Mouse (Mus musculus) thymus, adult 2 months (tissue): ENCODE results near the gene Susd1. TPM values are rescaled to one million over a fixed set of nuclear protein-coding genes. Genes with fewer than 3 reads are reported as not detected.

Source experiments
- DNase-seq: peaks from one replicate; pipeline ENCODE4 v3.0.0; 2021
- H3K27ac ChIP-seq: fragments of 200-500 bp; 2 replicates; pipeline ENCODE4 v1.5.1; 2012; ENCODE audit warnings: low read length, control low read depth; ENCODE audit not compliant: control insufficient read depth, insufficient read depth
- H3K27me3 ChIP-seq: fragments of 200-500 bp; 2 replicates; pipeline ENCODE4 v1.6.1; 2012; ENCODE audit warnings: mild to moderate bottlenecking, low read length, moderate library complexity, mixed read lengths; ENCODE audit not compliant: control insufficient read depth, insufficient read depth
- H3K36me3 ChIP-seq: fragments of 200-500 bp; 2 replicates; pipeline ENCODE4 v1.6.1; 2012; ENCODE audit warnings: mild to moderate bottlenecking, low read length, moderate library complexity; ENCODE audit not compliant: control insufficient read depth, insufficient read depth
- H3K4me1 ChIP-seq: fragments of 200-500 bp; replicated peaks from 2 replicates; pipeline ENCODE4 v1.6.1; 2012; ENCODE audit warnings: low read length; ENCODE audit not compliant: control insufficient read depth, insufficient read depth
- H3K4me3 ChIP-seq: fragments of 200-500 bp; 2 replicates; pipeline ENCODE4 v1.5.1; 2012; ENCODE audit warnings: mild to moderate bottlenecking, low read length, control low read depth, moderate library complexity; ENCODE audit not compliant: control insufficient read depth, insufficient read depth
- CTCF ChIP-seq: fragments of 200-500 bp; IDR thresholded peaks from 2 replicates; pipeline ENCODE4 v1.5.1; 2012; ENCODE audit warnings: mild to moderate bottlenecking, control low read depth, low read length, moderate library complexity, borderline replicate concordance; ENCODE audit not compliant: control insufficient read depth, poor library complexity, insufficient read depth; ENCODE audit errors: extremely low read depth
- POLR2A ChIP-seq: fragments of 200-500 bp; IDR thresholded peaks from 2 replicates; pipeline ENCODE4 v1.6.1; 2012; ENCODE audit warnings: mild to moderate bottlenecking, low read length, control low read depth, moderate library complexity; ENCODE audit not compliant: control insufficient read depth, poor library complexity, insufficient read depth; ENCODE audit errors: extremely low read depth
- WGBS: fragments of 180-500 bp; shearing (Covaris S2); methylation state at CpG from one replicate; pipeline ENCODE4 v1.1.7; 2018; 5-methylcytosine and 5-hydroxymethylcytosine counted together
- polyA plus RNA-seq: library from polyadenylated mRNA; depleted of rRNA; stranded (reverse); fragments of >200 nt; gene quantifications from 2 replicates; pipeline ENCODE4 v1.2.3, GENCODE M21; 2012

The Susd1 gene
- polyA plus RNA-seq, 1 experiment = 22.0 TPM

DNA sequence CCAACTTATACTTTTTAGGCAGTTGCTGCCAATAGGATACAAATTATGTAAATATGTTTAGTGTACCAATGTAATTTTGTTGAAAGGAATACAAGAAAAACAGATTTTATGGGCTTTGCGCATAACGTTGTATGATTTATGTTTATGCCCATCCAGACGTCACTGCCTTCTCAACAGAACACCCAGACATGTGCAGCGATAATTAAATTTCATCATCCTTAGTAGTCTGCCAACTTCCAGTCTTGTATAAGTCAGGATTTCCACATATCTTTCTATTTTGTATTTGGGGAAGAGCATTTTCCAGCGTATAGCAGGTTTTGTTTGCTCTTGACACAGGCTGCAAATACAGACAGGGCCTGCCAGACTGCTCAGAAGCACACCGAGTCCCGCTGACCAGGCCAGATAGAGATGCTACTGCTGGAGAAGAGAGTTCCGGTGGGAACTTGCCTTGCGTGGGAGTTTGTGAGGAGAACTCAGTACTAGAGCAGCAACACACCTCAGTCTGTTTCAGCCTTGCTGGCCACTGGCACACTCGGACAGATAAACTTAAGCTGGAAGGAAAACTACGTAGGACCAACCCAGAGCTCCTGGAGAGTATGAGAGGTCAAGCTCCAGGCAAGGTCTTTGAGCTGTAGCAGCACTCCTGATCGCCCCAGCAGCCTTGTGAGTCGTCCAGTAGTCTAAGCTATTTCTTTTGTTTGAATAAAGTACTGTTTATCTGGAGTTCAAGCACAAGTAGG is 21.0 kb upstream of the Susd1 start:
- H3K27ac ChIP-seq = no peak overlapping the region

DNA sequence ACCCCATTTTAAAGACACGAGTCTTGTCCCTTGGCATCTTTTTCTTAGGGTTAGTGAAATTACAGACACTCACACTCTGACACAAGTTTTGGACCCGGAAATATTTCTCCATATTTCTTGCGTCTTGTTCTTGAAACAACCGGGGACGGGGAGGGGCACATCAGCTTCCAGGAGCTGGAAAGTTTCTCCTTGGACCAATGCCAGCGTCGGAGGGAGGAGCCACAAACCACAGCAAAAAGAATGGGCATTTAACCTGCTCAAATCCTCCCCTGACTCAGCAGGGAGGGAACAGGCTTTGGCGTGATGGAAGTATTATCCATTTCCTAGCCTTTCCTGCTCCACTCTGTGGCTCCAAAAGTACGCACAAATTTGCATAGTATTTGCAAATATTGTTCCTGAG is 19.5 kb upstream of the Susd1 start:
- Histone ChIP-seq H3K4me1 (0 out of 2 replicates have a peak, but pooled peaks cover 2% of the 10 kb centered on the region), H3K27ac (no peak overlapping the region), H3K4me3 (no peak overlapping the region), H3K36me3 (no peaks in the 10 kb centered on the region), H3K27me3 (no peaks in the 10 kb centered on the region)
- no peak for DNase-seq
- WGBS = 46% methylated on average over 9 of the region's 9 CpGs
- no peak for TF ChIP-seq CTCF
- TF ChIP-seq POLR2A = no peak

More for the DNA sequence above, 21.0 kb upstream of the Susd1 start:
- no peak overlapping the region for H3K4me3 ChIP-seq
- H3K36me3 ChIP-seq = no peaks in the 10 kb centered on the region
- no peak for DNase-seq
- WGBS = 96% methylated on average over 13 of the region's 13 CpGs
- 0 out of 2 replicates have a peak, but pooled peaks cover 2% of the 10 kb centered on the region for H3K4me1 ChIP-seq
- no peak for TF ChIP-seq POLR2A
- no peak for TF ChIP-seq CTCF
- H3K27me3 ChIP-seq = no peaks in the 10 kb centered on the region

DNA sequence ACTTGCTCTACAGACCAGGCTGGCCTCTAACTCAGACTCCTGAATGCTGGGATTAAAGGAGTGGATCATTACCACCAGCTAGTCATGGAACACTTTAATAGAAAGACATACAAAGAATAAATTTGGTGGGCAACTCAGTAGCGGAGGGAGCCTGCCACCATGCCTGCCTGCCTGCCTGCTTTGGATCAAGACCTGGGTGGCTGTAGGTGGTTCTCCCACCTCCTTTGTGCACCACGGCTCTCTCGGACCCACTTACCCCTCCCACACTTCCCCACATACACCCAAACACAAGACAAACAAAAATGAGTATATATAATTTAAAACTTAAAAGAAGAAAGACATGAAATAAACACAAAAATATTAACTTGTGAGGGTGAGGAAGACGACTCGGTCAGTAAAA is 18.7 kb upstream of the Susd1 start:
- no peak overlapping the region for H3K4me3 ChIP-seq
- 96% methylated on average over 5 of the region's 5 CpGs for WGBS
- no peak for TF ChIP-seq CTCF
- no peak for TF ChIP-seq POLR2A
- DNase-seq = no peak
- no peaks in the 10 kb centered on the region for H3K27me3 ChIP-seq
- H3K27ac ChIP-seq = no peak overlapping the region
- 0 out of 2 replicates have a peak, but pooled peaks cover 2% of the 10 kb centered on the region for H3K4me1 ChIP-seq
- no peaks in the 10 kb centered on the region for H3K36me3 ChIP-seq

DNA sequence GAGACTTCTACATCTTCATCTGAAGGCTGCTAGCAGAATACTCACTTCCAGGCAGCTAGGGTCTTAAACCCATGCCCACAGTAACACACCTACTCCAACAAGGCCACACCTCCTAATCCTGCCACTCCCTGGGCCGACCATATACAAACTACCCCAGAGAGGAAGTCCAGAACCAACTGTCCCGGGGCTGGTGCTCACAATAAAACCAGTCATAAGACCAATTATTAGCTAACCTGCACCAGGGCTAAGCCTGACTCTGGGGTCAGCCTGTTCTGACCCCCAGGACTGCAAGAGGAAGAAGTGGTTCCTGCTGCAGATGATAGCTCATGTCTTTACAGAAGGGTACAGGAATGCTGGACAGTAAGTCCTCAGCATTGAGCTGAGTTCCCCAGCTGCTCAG is 17.0 kb upstream of the Susd1 start:
- no peaks in the 10 kb centered on the region for H3K36me3 ChIP-seq
- H3K4me1 ChIP-seq = peaks cover 1% of the 10 kb centered on the region
- no peak for DNase-seq
- H3K27me3 ChIP-seq = no peaks in the 10 kb centered on the region
- TF ChIP-seq CTCF (no peak), POLR2A (no peak)
- no peak overlapping the region for H3K4me3 ChIP-seq
- 47% methylated on average over 2 of the region's 2 CpGs for WGBS
- no peak overlapping the region for H3K27ac ChIP-seq

DNA sequence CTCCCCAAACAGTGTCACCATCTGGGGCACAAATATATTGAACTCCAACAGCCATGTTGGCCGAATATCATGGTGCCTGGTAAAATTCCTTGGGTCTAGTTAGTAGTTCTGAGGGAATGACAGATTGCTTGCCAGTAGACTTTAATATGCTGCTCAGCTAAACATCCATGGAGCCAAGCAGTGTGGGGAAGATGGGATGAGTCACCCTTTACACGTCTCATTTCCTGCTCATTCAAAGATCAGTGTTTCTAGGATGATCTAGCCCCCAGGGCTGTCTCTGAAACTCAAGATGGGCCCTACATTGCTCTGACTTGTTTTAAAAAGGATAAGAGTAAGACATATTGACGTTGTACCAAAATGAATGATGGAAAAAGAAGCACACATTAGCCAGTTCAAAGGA is 15.6 kb upstream of the Susd1 start:
- 70% methylated on average over 3 of the region's 3 CpGs for WGBS
- DNase-seq = no peak
- Histone ChIP-seq H3K27ac (no peak overlapping the region), H3K4me1 (peaks cover 3% of the 10 kb centered on the region), H3K27me3 (no peaks in the 10 kb centered on the region), H3K36me3 (no peaks in the 10 kb centered on the region), H3K4me3 (no peak overlapping the region)
- TF ChIP-seq POLR2A (no peak), CTCF (no peak)

DNA sequence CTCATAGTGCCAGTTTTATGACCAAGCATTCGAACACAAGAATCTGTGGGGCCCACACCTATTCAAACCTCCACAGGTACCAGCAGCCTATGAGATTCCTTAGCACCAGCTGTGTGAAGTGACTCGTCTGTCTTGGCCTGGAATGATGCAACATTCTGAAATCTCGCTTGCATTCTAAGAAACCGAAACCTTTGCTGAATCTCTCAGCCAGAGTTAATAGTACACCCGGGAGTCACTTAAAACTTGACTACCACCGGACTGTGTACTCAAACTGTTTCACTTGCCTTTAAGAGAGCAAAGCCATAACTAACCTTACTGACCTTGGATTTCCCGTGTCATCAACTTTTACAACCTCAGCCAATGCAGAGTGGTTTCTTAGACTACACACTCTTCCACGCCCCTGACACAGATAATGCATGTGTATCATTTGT is 14.1 kb upstream of the Susd1 start:
- Histone ChIP-seq H3K4me3 (no peak overlapping the region), H3K4me1 (peaks cover 3% of the 10 kb centered on the region), H3K27ac (no peak overlapping the region), H3K36me3 (no peaks in the 10 kb centered on the region), H3K27me3 (no peaks in the 10 kb centered on the region)
- TF ChIP-seq POLR2A = no peak
- TF ChIP-seq CTCF = no peak
- no peak for DNase-seq
- 94% methylated on average over 8 of the region's 8 CpGs for WGBS

DNA sequence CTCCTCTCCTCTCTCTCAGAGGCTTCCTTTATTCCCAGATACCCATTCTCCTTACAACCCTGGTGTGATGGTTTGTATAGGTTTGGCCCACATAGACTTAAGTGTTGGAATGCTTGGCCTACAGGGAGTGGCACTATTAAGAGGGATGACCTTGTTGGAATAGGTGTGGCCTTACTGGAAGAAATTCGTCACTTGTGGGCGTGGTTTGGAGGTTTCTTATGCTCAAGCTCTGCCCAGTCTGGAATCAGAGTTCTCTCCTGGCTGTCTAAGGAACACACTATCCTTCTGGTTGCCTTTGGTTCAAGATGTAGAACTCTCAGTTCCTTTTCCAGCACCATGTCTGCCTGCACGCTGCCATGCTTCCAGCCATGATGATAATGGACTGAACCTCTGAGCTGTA is 12.5 kb upstream of the Susd1 start:
- TF ChIP-seq CTCF = no peak
- TF ChIP-seq POLR2A = no peak
- Histone ChIP-seq H3K4me3 (no peak overlapping the region), H3K36me3 (no peaks in the 10 kb centered on the region), H3K4me1 (peaks cover 3% of the 10 kb centered on the region), H3K27ac (no peak overlapping the region), H3K27me3 (no peaks in the 10 kb centered on the region)
- no peak for DNase-seq
- 96% methylated on average over 3 of the region's 3 CpGs for WGBS
